Mouse (Mus musculus): Measurements from ENCODE around the gene Mmp17. TPM values are rescaled to one million over a fixed set of nuclear protein-coding genes. Genes with fewer than 3 reads are reported as not detected.

Gene Mmp17
- polyA plus RNA-seq, 1 experiment, result 3.2 TPM

DNA sequence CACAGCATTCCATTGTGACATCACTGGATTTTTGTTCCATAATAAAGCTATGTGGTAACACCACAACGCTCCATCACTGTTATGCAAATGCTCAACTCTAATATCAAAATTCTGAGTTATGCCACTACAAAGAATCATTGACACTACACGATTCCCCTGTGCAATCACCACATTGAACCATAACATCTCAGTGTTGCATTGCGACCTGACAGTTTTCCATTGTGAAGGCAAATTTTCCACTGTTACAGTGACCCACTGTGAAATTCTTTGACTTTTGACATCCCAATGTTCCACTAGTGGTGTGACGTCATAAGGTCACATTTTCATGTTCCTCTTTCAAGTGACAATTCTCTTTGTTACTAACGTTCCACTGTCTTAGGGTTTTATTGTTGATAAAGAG, 66.9 kb downstream of the Mmp17 start:
- no peaks in the 10 kb centered on the region for H3K36me3 ChIP-seq (ENCODE audit: control insufficient read depth, insufficient read depth, low read length)
- 89% methylated on average over 5 of the region's 5 CpGs for WGBS
- H3K27ac ChIP-seq (ENCODE audit: insufficient read depth, low read length), result no peak overlapping the region
- H3K4me1 ChIP-seq (ENCODE audit: control insufficient read depth, insufficient read depth, insufficient read length), result no peaks in the 10 kb centered on the region
- H3K27me3 ChIP-seq (ENCODE audit: control insufficient read depth, insufficient read depth, low read length), result no peaks in the 10 kb centered on the region
- no peak for TF ChIP-seq POLR2A (IDR thresholded peaks at IDR 0.05; ENCODE audit: low read depth, low read length)
- TF ChIP-seq CTCF (IDR thresholded peaks at IDR 0.05; ENCODE audit: extremely low read depth, insufficient read depth, insufficient read length, insufficient replicate concordance), result no peak
- no peak overlapping the region for H3K4me3 ChIP-seq (ENCODE audit: extremely low read depth, insufficient read depth, insufficient read length)
- no peak for DNase-seq (ENCODE audit: low read depth in 1 of 2, low spot score in 2 of 2)

- Histone ChIP-seq H3K4me3 (ENCODE audit: extremely low read depth, insufficient read depth, insufficient read length) (no peak overlapping the region), H3K36me3 (ENCODE audit: control insufficient read depth, insufficient read depth, low read length) (peaks cover 14% of the 10 kb centered on the region), H3K27ac (ENCODE audit: insufficient read depth, low read length) (no peak overlapping the region), H3K4me1 (ENCODE audit: control insufficient read depth, insufficient read depth, insufficient read length) (no peaks in the 10 kb centered on the region), H3K27me3 (ENCODE audit: control insufficient read depth, insufficient read depth, low read length) (no peaks in the 10 kb centered on the region)
- WGBS, result 96% methylated on average over 10 of the region's 10 CpGs
- TF ChIP-seq CTCF (IDR thresholded peaks at IDR 0.05; ENCODE audit: extremely low read depth, insufficient read depth, insufficient read length, insufficient replicate concordance) (no peak), POLR2A (IDR thresholded peaks at IDR 0.05; ENCODE audit: low read depth, low read length) (no peak)
- no peak for DNase-seq (ENCODE audit: low read depth in 1 of 2, low spot score in 2 of 2)
These were observed 73.0 kb downstream of the Mmp17 start for GRCm38 (mm10) chr5:129657016-129657415.

- no peak overlapping the region for H3K27ac ChIP-seq (ENCODE audit: insufficient read depth, low read length)
- 96% methylated on average over 15 of the region's 15 CpGs for WGBS
- peaks cover 14% of the 10 kb centered on the region for H3K36me3 ChIP-seq (ENCODE audit: control insufficient read depth, insufficient read depth, low read length)
- no peaks in the 10 kb centered on the region for H3K4me1 ChIP-seq (ENCODE audit: control insufficient read depth, insufficient read depth, insufficient read length)
- no peak overlapping the region for H3K4me3 ChIP-seq (ENCODE audit: extremely low read depth, insufficient read depth, insufficient read length)
- H3K27me3 ChIP-seq (ENCODE audit: control insufficient read depth, insufficient read depth, low read length), result no peaks in the 10 kb centered on the region
- DNase-seq (ENCODE audit: low read depth in 1 of 2, low spot score in 2 of 2), result no peak
- TF ChIP-seq CTCF (IDR thresholded peaks at IDR 0.05; ENCODE audit: extremely low read depth, insufficient read depth, insufficient read length, insufficient replicate concordance) (no peak), POLR2A (IDR thresholded peaks at IDR 0.05; ENCODE audit: low read depth, low read length) (no peak)
These were observed 74.0 kb downstream of the Mmp17 start for GRCm38 (mm10) chr5:129657931-129658330.

Other genes starting within 250 kb of the Mmp17 start
- 69.8 and 89.7 TPM in 2 replicates for gene Sfswap, start 82.9 kb upstream of the Mmp17 start, polyA plus RNA-seq (2012; rRNA removed)
- gene Zfp11, start 85.9 kb downstream of the Mmp17 start, polyA plus RNA-seq (2012; rRNA removed), result 0.61 and 0.73 TPM in 2 replicates
- not detected in 2 replicates for gene Sept14, start 124.3 kb downstream of the Mmp17 start, polyA plus RNA-seq (2012; rRNA removed)
- gene Mrps17, start 131.3 kb downstream of the Mmp17 start, polyA plus RNA-seq (2012; rRNA removed), result 29.2 and 34.9 TPM in 2 replicates
- gene Nipsnap2, start 140.9 kb downstream of the Mmp17 start, polyA plus RNA-seq (2012; rRNA removed), result 16.3 and 19.4 TPM in 2 replicates
- gene Psph, start 203.3 kb downstream of the Mmp17 start, polyA plus RNA-seq (2012; rRNA removed), result 13.3 and 14.2 TPM in 2 replicates